Mouse (Mus musculus) frontal cortex, postnatal 36 days (tissue): ENCODE measurements at regions not wholly inside any gene's neighbourhood (a gene's known extent, or its start where the extent isn't known, plus 50 kb on each side); places are given as distances from the start of the nearest gene placed in this dataset.

Experiments
- DNase-seq, 2 experiments: peaks; one replicate each; pipeline ENCODE4 v3.0.0; 2022; ENCODE audit warnings: low spot score in 2 of 2

DNA sequence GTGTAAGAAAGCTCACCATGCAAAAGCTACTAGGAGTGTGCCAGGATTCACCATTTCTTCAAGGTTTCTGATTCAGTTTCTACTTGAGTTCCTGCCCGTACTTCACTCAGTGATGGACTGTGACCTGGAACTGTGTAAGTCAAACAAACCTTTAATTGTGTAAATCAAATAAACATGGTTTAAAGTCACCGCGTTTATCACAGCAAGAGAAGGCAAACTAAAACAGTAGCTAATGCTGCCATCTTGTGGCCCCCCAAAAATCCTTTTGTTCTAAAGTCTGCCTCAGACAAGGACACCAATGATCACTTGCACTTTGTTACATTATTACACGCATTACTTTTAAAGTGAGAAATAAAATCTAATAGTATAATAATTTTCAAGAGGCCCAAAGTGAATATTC lies 63.6 kb upstream of the Dcx start:
- peak; percentile 11 to 50 for DNase-seq
